Mouse (Mus musculus) CH12.LX (cell line): ENCODE results near the gene Pbx2. TPM values are rescaled to one million over a fixed set of nuclear protein-coding genes. Genes with fewer than 3 reads are reported as not detected.

Experiments used
- DNase-seq: peaks from one replicate; pipeline ENCODE4 v3.0.0-alpha.2; 2013; ENCODE audit errors: extremely low read depth
- H3K27ac ChIP-seq: 2 replicates; pipeline ENCODE4 v1.5.1; 2012; ENCODE audit warnings: low read depth, mild to moderate bottlenecking, control low read depth, moderate library complexity; ENCODE audit not compliant: insufficient read depth
- H3K27me3 ChIP-seq: replicated peaks from 2 replicates; pipeline ENCODE3; 2012; ENCODE audit warnings: inconsistent platforms
- H3K36me3 ChIP-seq, 2 experiments: replicated peaks in 1 of 2; 2 replicates each; pipeline versions ENCODE3 to v1.6.1; 2012; ENCODE audit warnings: inconsistent platforms in 1 of 2, low read length in 1 of 2, mild to moderate bottlenecking in 1 of 2, mixed read lengths in 1 of 2, moderate library complexity in 1 of 2; ENCODE audit not compliant: control insufficient read depth in 1 of 2, insufficient read depth in 1 of 2
- H3K4me1 ChIP-seq, 2 experiments: 2 replicates each; pipeline ENCODE4 v1.6.1; 2012; ENCODE audit warnings: inconsistent platforms in 1 of 2, moderate library complexity in 1 of 2; ENCODE audit not compliant: insufficient read depth in 2 of 2, control insufficient read depth in 1 of 2
- H3K4me2 ChIP-seq: 2 replicates; pipeline ENCODE4 v1.6.1; 2012; ENCODE audit warnings: low read depth, mild to moderate bottlenecking, control low read depth; ENCODE audit not compliant: poor library complexity, insufficient read depth, severe bottlenecking
- H3K4me3 ChIP-seq, 3 experiments: fragments of 150-350 bp in 1 of 3; sonication (generic) in 1 of 3; replicated peaks in 1 of 3; 2 replicates each; pipeline versions ENCODE3 to v1.5.1; 2011 to 2012; ENCODE audit warnings: low read depth in 2 of 3, low read length in 2 of 3, mild to moderate bottlenecking in 2 of 3, moderate library complexity in 2 of 3, control low read depth in 1 of 3, improper control_type of control experiment in 1 of 3, inconsistent platforms in 1 of 3, mixed read lengths in 1 of 3; ENCODE audit not compliant: poor library complexity in 1 of 3
- H3K79me2 ChIP-seq: replicated peaks from 2 replicates; pipeline ENCODE4 v1.6.1; 2012; ENCODE audit warnings: mild to moderate bottlenecking, moderate library complexity; ENCODE audit not compliant: control insufficient read depth, poor library complexity, insufficient read depth, severe bottlenecking; ENCODE audit errors: extremely low read depth
- H3K9ac ChIP-seq: 2 replicates; pipeline ENCODE4 v1.6.1; 2012; ENCODE audit warnings: low read depth, mild to moderate bottlenecking, control low read depth, moderate library complexity; ENCODE audit not compliant: insufficient read depth
- H3K9me3 ChIP-seq: replicated peaks from 2 replicates; pipeline ENCODE3; 2012; ENCODE audit warnings: low read length, inconsistent platforms, mixed read lengths
- BHLHE40 ChIP-seq: IDR thresholded peaks from 2 replicates; pipeline ENCODE4 v1.6.1; 2011; ENCODE audit warnings: mild to moderate bottlenecking, low read depth, low read length, improper control_type of control experiment
- CHD2 ChIP-seq: IDR thresholded peaks from 2 replicates; pipeline ENCODE4 v1.6.1; 2011; ENCODE audit warnings: low read length, improper control_type of control experiment
- ELF1 ChIP-seq: IDR thresholded peaks from 2 replicates; pipeline ENCODE4 v1.6.1; 2014; ENCODE audit warnings: low read depth, mild to moderate bottlenecking, inconsistent platforms, low read length, improper control_type of control experiment
- ETS1 ChIP-seq: conservative IDR thresholded peaks from 2 replicates; pipeline ENCODE4 v1.6.1; 2012; ENCODE audit warnings: low read depth, mild to moderate bottlenecking, inconsistent platforms, low read length, improper control_type of control experiment, moderate library complexity
- GABPA ChIP-seq: IDR thresholded peaks from 2 replicates; pipeline ENCODE4 v1.6.1; 2012; ENCODE audit warnings: low read depth, low read length, improper control_type of control experiment, inconsistent platforms; ENCODE audit not compliant: insufficient replicate concordance
- HCFC1 ChIP-seq: IDR thresholded peaks from 2 replicates; pipeline ENCODE4 v1.6.1; 2012; ENCODE audit warnings: low read depth, mild to moderate bottlenecking, inconsistent platforms, low read length, improper control_type of control experiment
- IRF4 ChIP-seq: IDR thresholded peaks from 2 replicates; pipeline ENCODE4 v1.6.1; 2014; ENCODE audit warnings: low read depth, mild to moderate bottlenecking, inconsistent platforms, low read length, improper control_type of control experiment
- JUN ChIP-seq: IDR thresholded peaks from 2 replicates; pipeline ENCODE4 v1.6.1; 2011; ENCODE audit warnings: low read depth, mild to moderate bottlenecking, low read length, improper control_type of control experiment, moderate library complexity; ENCODE audit not compliant: insufficient read depth
- JUND ChIP-seq: conservative IDR thresholded peaks from 2 replicates; pipeline ENCODE4 v1.6.1; 2011; ENCODE audit warnings: low read depth, low read length, improper control_type of control experiment
- KAT2A ChIP-seq: IDR thresholded peaks from 2 replicates; pipeline ENCODE4 v1.6.1; 2012; ENCODE audit warnings: low read length, improper control_type of control experiment, inconsistent platforms; ENCODE audit not compliant: insufficient replicate concordance
- MAX ChIP-seq: IDR thresholded peaks from 2 replicates; pipeline ENCODE4 v1.6.1; 2011; ENCODE audit warnings: low read length, improper control_type of control experiment
- MEF2A ChIP-seq: IDR thresholded peaks from 2 replicates; pipeline ENCODE4 v1.6.1; 2014; ENCODE audit warnings: low read depth, mild to moderate bottlenecking, inconsistent platforms, low read length, improper control_type of control experiment, borderline replicate concordance
- MXI1 ChIP-seq: IDR thresholded peaks from 2 replicates; pipeline ENCODE4 v1.6.1; 2011; ENCODE audit warnings: mild to moderate bottlenecking, low read depth, low read length, improper control_type of control experiment
- MYC ChIP-seq: IDR thresholded peaks from 2 replicates; pipeline ENCODE4 v1.6.1; 2011; ENCODE audit warnings: low read depth, mild to moderate bottlenecking, improper control_type of control experiment, low read length
- NRF1 ChIP-seq: IDR thresholded peaks from 2 replicates; pipeline ENCODE4 v1.6.1; 2014; ENCODE audit warnings: low read depth, mild to moderate bottlenecking, inconsistent platforms, low read length, improper control_type of control experiment, moderate library complexity
- PAX5 ChIP-seq: IDR thresholded peaks from 2 replicates; pipeline ENCODE4 v1.6.1; 2012; ENCODE audit warnings: low read length, inconsistent platforms, mixed read lengths
- POLR2A ChIP-seq: IDR thresholded peaks from 2 replicates; pipeline ENCODE4 v1.6.1; 2011; ENCODE audit warnings: low read depth, mild to moderate bottlenecking, improper control_type of control experiment, low read length
- POLR2AphosphoS2 ChIP-seq: IDR thresholded peaks from 2 replicates; pipeline ENCODE4 v1.6.1; 2011; ENCODE audit warnings: low read depth, low read length, improper control_type of control experiment
- RCOR1 ChIP-seq: conservative IDR thresholded peaks from 2 replicates; pipeline ENCODE4 v1.6.1; 2012; ENCODE audit warnings: low read depth, mild to moderate bottlenecking, inconsistent platforms, low read length, improper control_type of control experiment
- SIN3A ChIP-seq: IDR thresholded peaks from 2 replicates; pipeline ENCODE4 v1.6.1; 2012; ENCODE audit warnings: low read length, improper control_type of control experiment, inconsistent platforms
- SMC3 ChIP-seq: IDR thresholded peaks from 2 replicates; pipeline ENCODE4 v1.6.1; 2011; ENCODE audit warnings: low read depth, low read length, improper control_type of control experiment
- TCF12 ChIP-seq: IDR thresholded peaks from 2 replicates; pipeline ENCODE4 v1.6.1; 2014; ENCODE audit warnings: low read depth, mild to moderate bottlenecking, inconsistent platforms, low read length, improper control_type of control experiment
- USF1 ChIP-seq: IDR thresholded peaks from 2 replicates; pipeline ENCODE4 v1.6.1; 2014; ENCODE audit warnings: low read depth, mild to moderate bottlenecking, inconsistent platforms, low read length, improper control_type of control experiment
- USF2 ChIP-seq: conservative IDR thresholded peaks from 2 replicates; pipeline ENCODE4 v1.6.1; 2011; ENCODE audit warnings: low read depth, low read length, improper control_type of control experiment
- ZKSCAN1 ChIP-seq: IDR thresholded peaks from 2 replicates; pipeline ENCODE4 v1.6.1; 2012; ENCODE audit warnings: low read depth, inconsistent platforms, low read length, improper control_type of control experiment, borderline replicate concordance
- ZNF384 ChIP-seq: IDR thresholded peaks from 2 replicates; pipeline ENCODE4 v1.6.1; 2012; ENCODE audit warnings: low read depth, low read length, improper control_type of control experiment, inconsistent platforms
- dilution Hi-C: fragments of 300-500 bp; cut with MboI; formaldehyde crosslinking; loops from 2 replicates; pipeline ENCODE4 v1.14.3; 2020; ENCODE audit warnings: low sequenced_read_pairs; ENCODE audit not compliant: extremely low pct_unique_long_range_greater_than_20kb, extremely low pct_ligation_motif_present
- in situ Hi-C: fragments of 300-500 bp; cut with MboI; formaldehyde crosslinking; loops from 3 replicates; pipeline ENCODE4 v1.14.3; 2019; ENCODE audit warnings: low sequenced_read_pairs, low pct_ligation_motif_present, low pct_unique_long_range_greater_than_20kb, mixed read lengths
- polyA plus RNA-seq: library from polyadenylated mRNA; unstranded; fragments of >175 nt; gene quantifications from 2 replicates; pipeline ENCODE4 v1.2.1, GENCODE M21; 2012; ENCODE audit warnings: low read depth; ENCODE audit not compliant: insufficient read length
- total RNA-seq, 2 experiments: library from RNA; depleted of rRNA; stranded (reverse); fragments of 300-350 nt in 1 of 2; fragments of >200 nt in 1 of 2; gene quantifications; 2 replicates each; pipeline ENCODE4 v1.2.3; 2012 to 2014

The Pbx2 gene
- total and polyA plus RNA-seq, 3 experiments, result 30.0 to 50.5 (median 41.0) TPM

DNA sequence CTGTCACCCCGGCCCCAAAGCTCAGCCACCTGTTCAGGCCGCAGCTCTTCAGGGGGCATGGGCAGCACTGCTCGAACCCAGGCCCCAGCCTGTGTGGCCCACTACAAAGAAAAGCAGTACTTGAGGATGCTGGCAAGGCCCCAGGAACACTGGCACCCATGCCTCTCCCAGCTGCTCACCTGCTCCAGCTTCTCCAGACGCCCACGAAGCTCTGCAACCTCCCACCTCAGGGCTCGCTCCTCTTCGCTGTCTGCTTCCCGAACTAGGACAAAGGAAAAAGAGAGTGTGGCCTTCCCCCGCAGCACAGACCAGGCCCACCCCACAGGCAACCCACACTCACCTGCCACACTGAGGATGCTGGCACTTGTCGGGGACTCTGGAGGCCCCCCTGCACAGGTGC lies 22.8 kb downstream of the Pbx2 start:
- DNase-seq, result no peak
- no peak overlapping the region for H3K4me3 ChIP-seq
- H3K9ac ChIP-seq, result no peak overlapping the region
- dilution Hi-C loops, result no loop called here
- in situ Hi-C loops, result no loop called here
- H3K9me3 ChIP-seq, result no peaks in the 10 kb centered on the region
- no peaks in the 10 kb centered on the region for H3K79me2 ChIP-seq
- no peak overlapping the region for H3K27ac ChIP-seq
- TF ChIP-seq ZNF384, result no peak
- no peak for TF ChIP-seq ELF1
- TF ChIP-seq PAX5, result no peak
- TF ChIP-seq ETS1, result no peak
- no peak overlapping the region for H3K4me2 ChIP-seq
- no peaks in the 10 kb centered on the region for H3K27me3 ChIP-seq
- H3K36me3 ChIP-seq, result peaks cover 39 to 66% of the 10 kb centered on the region in 2 experiments
- H3K4me1 ChIP-seq, result peaks cover 0 to 2% of the 10 kb centered on the region in 2 experiments; a peak in 1 of 4 replicates

DNA sequence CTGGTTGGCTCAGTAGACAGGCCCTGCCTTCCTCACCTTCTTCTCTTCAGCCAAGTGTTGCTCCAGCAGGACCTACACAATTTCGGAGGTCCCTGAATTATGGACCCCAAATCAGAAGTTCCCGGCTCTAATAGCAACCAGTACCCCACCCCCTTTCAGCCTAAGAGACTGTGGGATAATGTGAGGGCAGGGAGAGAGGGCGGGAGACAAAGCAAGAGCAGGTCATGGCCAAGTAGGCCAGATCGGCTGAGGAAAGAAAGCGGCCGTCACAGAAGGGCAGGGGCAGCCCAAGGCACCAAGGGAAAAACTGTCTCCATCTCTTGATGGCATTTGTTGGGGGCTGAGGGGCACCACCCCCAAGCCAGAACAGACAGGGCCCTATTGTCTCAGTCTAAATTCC lies 24.8 kb downstream of the Pbx2 start, which contains the start of gene Egfl8:
Gene Egfl8, minus strand, starts transcription at position 101 of the 400 bp plus-strand sequence.
- Histone ChIP-seq H3K27ac (no peak within 1 kb of the TSS), H3K79me2 (no peaks in the 10 kb centered on the region), H3K27me3 (peaks cover 5% of the 10 kb centered on the region), H3K4me3 (no peak within 1 kb of the TSS), H3K36me3 (peaks cover 30 to 49% of the 10 kb centered on the region in 2 experiments), H3K4me1 (peaks cover 2 to 3% of the 10 kb centered on the region in 2 experiments; a peak in 2 of 4 replicates), H3K9ac (no peak within 1 kb of the TSS), H3K4me2 (no peak within 1 kb of the TSS), H3K9me3 (no peaks in the 10 kb centered on the region)
- DNase-seq, result no peak
- dilution Hi-C loops, result no loop called here
- TF ChIP-seq NRF1 (no peak), JUND (no peak), ZKSCAN1 (no peak)
- in situ Hi-C loops, result loop anchor here (5.0 kb wide), 2 partner anchors 49 to 174 kb away; no protein-coding TSS in a partner anchor

DNA sequence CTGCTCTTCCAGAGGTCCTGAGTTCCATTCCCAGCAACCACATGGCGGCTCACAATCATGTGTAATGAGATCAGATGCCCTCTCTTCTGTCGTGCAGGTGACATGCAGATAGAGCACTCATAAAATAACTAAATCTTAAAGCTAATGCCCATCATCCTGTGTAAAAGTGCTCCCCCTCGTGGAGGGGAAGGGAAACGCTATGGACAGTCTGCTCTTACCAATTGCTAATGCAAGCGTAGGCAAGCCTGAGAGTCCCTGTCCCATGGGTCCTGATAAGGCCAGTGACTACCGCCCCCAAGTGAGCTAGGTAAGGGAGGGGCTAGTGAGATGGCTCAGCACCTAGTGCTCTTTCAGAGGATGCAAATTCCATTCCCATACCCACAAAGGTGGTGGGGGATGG lies 27.9 kb downstream of the Pbx2 start:
- Histone ChIP-seq H3K9ac (no peak overlapping the region), H3K27ac (no peak overlapping the region), H3K9me3 (no peaks in the 10 kb centered on the region), H3K79me2 (no peaks in the 10 kb centered on the region), H3K4me2 (no peak overlapping the region), H3K36me3 (peaks cover 4 to 18% of the 10 kb centered on the region in 2 experiments), H3K4me3 (no peak overlapping the region), H3K27me3 (peaks cover 8% of the 10 kb centered on the region), H3K4me1 (peaks cover 2 to 3% of the 10 kb centered on the region in 2 experiments; a peak in 2 of 4 replicates)
- in situ Hi-C loops (loop anchor here (5.0 kb wide), 2 partner anchors 52 to 177 kb away; no protein-coding TSS in a partner anchor), dilution Hi-C loops (no loop called here)
- peak; percentile 80 for DNase-seq
- TF ChIP-seq SMC3, result peak; percentile 89
- no peak for TF ChIP-seq MXI1
- TF ChIP-seq ELF1, result no peak
- no peak for TF ChIP-seq POLR2AphosphoS2
- TF ChIP-seq HCFC1, result no peak
- TF ChIP-seq MEF2A, result no peak
- TF ChIP-seq TCF12, result no peak
- no peak for TF ChIP-seq JUN
- TF ChIP-seq SIN3A, result no peak
- TF ChIP-seq MYC, result no peak
- no peak for TF ChIP-seq ETS1
- TF ChIP-seq BHLHE40, result no peak
- no peak for TF ChIP-seq KAT2A
- TF ChIP-seq GABPA, result no peak
- TF ChIP-seq MAX, result no peak
- TF ChIP-seq USF1, result no peak
- TF ChIP-seq PAX5, result no peak
- TF ChIP-seq RCOR1, result no peak
- TF ChIP-seq POLR2A, result no peak
- no peak for TF ChIP-seq USF2
- no peak for TF ChIP-seq CHD2
- TF ChIP-seq IRF4, result no peak
